Mouse (Mus musculus) gonadal fat pad, adult 2 months (tissue): ENCODE results near the gene Ptpn14. TPM values are rescaled to one million over a fixed set of nuclear protein-coding genes. Genes with fewer than 3 reads are reported as not detected.

ENCODE experiments used
- DNase-seq: peaks from one replicate; pipeline ENCODE4 v3.0.0-alpha.2; 2012; ENCODE audit warnings: low read depth
- polyA plus RNA-seq: library from polyadenylated mRNA; depleted of rRNA; stranded (reverse); fragments of >200 nt; gene quantifications from 2 replicates; pipeline ENCODE4 v1.2.3, GENCODE M21; 2012

Gene Ptpn14
- polyA plus RNA-seq, 1 experiment: 10.4 TPM

- no peak for DNase-seq
These were observed 39.8 kb downstream of the Ptpn14 start for GRCm38 (mm10) chr1:189767910-189768309.

- DNase-seq: no peak
These were observed 42.4 kb downstream of the Ptpn14 start for GRCm38 (mm10) chr1:189770516-189770915.

- no peak for DNase-seq
These were observed 44.6 kb downstream of the Ptpn14 start for GRCm38 (mm10) chr1:189772707-189773106.

- DNase-seq: no peak
These were observed 46.7 kb downstream of the Ptpn14 start for GRCm38 (mm10) chr1:189774778-189775177.

GRCm38 (mm10) chr1:189777207-189777606 is 49.1 kb downstream of the Ptpn14 start:
- no peak for DNase-seq

GRCm38 (mm10) chr1:189778343-189778742 is 50.3 kb downstream of the Ptpn14 start:
- DNase-seq: no peak

GRCm38 (mm10) chr1:189779226-189779625 is 51.2 kb downstream of the Ptpn14 start:
- no peak for DNase-seq

GRCm38 (mm10) chr1:189781721-189782345 is 53.8 kb downstream of the Ptpn14 start:
- no peak for DNase-seq

- DNase-seq: no peak
These were observed 54.6 kb downstream of the Ptpn14 start for GRCm38 (mm10) chr1:189782709-189783108.

- DNase-seq: no peak
These were observed 56.4 kb downstream of the Ptpn14 start for GRCm38 (mm10) chr1:189784503-189784902.

- no peak for DNase-seq
These were observed 58.8 kb downstream of the Ptpn14 start for GRCm38 (mm10) chr1:189786707-189787485.

GRCm38 (mm10) chr1:189789545-189789944 is 61.5 kb downstream of the Ptpn14 start:
- DNase-seq: no peak

- no peak for DNase-seq
These were observed 62.6 kb downstream of the Ptpn14 start for GRCm38 (mm10) chr1:189790666-189791065.

GRCm38 (mm10) chr1:189791534-189792217 is 63.6 kb downstream of the Ptpn14 start:
- DNase-seq: no peak

GRCm38 (mm10) chr1:189792560-189793195 is 64.6 kb downstream of the Ptpn14 start:
- no peak for DNase-seq

GRCm38 (mm10) chr1:189798949-189799348 is 70.9 kb downstream of the Ptpn14 start:
- DNase-seq: no peak

- DNase-seq: no peak
These were observed 72.3 kb downstream of the Ptpn14 start for GRCm38 (mm10) chr1:189800211-189800961.

GRCm38 (mm10) chr1:189801303-189801702 is 73.2 kb downstream of the Ptpn14 start:
- no peak for DNase-seq

GRCm38 (mm10) chr1:189802575-189802974 is 74.5 kb downstream of the Ptpn14 start:
- DNase-seq: no peak

- no peak for DNase-seq
These were observed 75.7 kb downstream of the Ptpn14 start for GRCm38 (mm10) chr1:189803742-189804141.

- DNase-seq: no peak
These were observed 78.6 kb downstream of the Ptpn14 start for GRCm38 (mm10) chr1:189806533-189807297.
